Mouse (Mus musculus): ENCODE results near the gene Slc7a11. TPM values are rescaled to one million over a fixed set of nuclear protein-coding genes. Genes with fewer than 3 reads are reported as not detected.

Slc7a11 gene
- total RNA-seq, 2 experiments from 2014 or later, result 20.3 to 21.4 TPM

DNA sequence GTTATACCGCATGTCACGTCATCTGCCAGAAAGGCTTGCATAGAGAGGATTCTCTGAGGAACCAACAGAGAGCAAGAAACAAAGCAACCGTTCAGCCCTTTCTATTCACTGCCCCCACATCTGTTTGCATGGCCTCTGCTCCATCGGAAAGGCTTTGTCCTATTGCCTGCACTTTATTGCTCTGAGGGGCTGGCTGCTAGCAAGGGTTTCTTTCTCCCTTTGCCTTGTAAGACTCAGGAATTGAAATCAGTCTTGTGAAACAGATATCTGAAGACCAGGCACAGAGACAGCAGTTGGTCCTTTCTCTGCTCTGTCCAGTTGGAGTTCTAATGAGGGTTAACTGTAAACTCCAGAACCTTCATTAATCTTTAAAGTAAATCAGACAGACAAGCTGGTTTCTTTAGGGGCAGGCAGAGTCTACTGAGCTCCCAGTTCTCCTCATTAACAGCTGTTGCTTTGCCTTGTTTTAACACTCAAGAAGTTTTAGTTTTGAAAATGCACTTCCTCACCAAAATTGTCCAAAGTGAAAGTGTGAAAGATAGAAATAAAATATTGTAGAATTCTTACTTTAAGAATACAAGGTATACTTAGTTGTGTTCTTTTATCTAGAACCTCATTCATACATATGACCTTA, 575.3 kb downstream of the Slc7a11 start:
- DNase-seq (ENCODE audit: low spot score in 2 of 2), result no peak

DNA sequence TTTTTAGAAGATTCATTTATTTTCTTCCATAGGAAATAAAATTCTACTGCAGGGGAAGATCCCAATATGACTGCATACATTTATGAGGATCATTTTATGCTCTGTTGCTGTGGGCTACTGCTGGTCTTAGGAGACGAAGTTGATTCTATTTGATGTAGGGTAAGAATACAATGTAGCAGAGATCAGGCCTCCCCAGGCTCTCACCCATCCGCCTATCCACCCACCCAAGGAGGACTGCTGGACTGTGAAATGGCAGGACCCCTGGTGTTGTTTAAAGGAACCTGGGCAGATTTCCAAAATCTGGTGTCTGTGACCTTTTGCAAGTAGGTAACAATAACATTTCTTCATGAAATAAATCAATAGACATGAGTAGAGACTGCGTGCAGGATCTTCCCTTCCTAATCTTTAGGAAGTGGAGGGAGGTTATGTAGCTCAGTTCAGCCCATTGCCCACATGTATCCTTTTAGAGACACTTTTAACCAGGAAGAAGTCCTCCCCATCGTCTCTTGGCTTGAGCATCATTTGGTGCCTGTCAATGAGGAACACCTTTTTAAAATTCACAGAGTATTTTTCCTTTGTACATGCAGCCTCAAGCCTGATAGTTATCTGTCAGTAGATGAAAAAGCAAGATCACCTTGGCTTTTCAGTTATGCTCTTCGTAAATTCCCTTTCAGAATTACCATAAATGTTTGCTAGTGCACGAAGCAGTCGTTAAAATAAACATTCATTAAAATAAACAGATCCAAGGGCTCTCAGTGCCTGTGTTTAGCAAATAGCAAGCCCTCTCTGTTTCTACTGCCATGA, 576.1 kb downstream of the Slc7a11 start:
- DNase-seq (ENCODE audit: low spot score in 2 of 2), result no peak

DNA sequence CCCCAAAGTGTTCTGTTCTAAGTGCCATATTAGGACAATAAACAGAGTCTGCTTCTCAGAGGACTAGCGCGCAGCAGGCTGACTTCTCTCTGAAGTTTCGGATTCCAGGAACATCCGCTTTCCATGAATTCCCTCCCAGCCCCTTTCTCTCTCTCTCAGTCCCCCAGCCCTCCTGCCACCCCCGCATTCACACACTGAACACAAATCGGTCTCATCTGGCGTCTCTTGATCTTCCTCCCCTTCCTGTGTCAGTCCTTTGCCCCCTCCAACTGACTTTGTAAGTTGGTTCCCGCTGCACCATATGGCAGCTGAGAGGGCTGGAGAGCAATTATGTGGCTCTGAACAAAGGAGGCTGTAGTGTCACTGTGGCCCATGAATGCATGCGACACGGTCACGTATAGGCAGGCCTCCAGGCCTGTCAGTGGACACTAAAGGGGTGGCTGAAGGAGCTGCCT, 577.3 kb downstream of the Slc7a11 start:
- DNase-seq (ENCODE audit: low spot score in 2 of 2), result no peak

DNA sequence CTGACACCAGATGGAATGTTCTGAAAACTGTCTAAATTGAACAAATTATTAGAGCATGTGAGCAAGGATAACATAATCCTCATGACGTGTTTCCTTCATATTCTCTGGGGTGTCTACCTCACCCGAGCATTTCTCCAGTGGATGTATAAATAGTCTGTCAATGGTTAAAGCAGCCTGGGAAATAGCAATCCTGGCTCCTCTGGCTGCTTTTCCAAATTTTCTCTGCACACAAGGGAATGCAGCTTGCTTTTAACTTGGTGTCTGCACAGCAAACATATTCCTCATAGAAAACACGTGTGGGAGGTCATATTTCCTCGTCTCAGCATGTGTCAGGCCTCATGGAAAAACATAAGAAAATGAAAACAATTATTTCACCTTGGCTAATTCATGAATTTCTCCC, 586.6 kb downstream of the Slc7a11 start:
- no peak for DNase-seq (ENCODE audit: low spot score in 2 of 2)

DNA sequence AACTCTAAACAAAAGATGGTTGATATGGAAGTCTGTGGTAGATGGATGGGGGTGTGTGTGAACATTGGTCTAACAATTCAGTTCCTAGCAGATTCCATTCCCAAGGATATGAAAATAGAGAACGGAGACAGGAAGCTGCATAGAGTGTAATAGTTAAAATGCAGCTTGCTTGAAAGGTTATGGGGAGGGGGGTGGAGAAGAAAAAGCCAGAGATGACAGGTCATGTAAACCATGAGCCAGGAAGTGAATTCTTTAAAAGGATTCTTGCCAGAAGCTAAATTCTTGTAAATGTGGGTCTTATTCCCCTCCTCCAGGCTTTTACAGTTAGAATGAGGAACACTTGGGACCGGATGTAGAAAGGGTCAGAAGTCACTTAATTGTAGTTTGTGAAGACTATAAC, 589.1 kb downstream of the Slc7a11 start:
- DNase-seq (ENCODE audit: low spot score in 2 of 2), result no peak

DNA sequence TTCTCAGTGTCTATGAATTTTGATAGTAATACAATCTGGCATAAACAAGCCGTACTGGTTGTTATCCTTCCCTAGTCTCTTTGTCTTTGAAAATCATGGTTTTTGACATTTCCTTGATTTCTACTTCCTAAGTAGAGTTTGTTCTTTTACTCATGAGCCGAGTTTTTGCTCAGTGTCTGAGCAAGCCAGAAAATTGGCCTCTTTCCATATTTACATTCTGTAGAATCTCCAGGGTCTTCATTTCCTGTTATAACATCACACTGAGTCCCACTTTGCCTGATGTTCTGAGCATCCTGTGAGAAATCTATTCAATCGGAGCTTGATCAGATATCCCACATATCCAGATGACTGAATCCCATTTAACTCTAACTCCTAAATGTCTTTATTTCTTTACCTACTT, 600.4 kb downstream of the Slc7a11 start:
- DNase-seq (ENCODE audit: low spot score in 2 of 2), result no peak

Data from layer of hippocampus, postnatal 14 days (tissue).